Mouse (Mus musculus): ENCODE results near the gene Igfbpl1.

The Igfbpl1 gene

DNA sequence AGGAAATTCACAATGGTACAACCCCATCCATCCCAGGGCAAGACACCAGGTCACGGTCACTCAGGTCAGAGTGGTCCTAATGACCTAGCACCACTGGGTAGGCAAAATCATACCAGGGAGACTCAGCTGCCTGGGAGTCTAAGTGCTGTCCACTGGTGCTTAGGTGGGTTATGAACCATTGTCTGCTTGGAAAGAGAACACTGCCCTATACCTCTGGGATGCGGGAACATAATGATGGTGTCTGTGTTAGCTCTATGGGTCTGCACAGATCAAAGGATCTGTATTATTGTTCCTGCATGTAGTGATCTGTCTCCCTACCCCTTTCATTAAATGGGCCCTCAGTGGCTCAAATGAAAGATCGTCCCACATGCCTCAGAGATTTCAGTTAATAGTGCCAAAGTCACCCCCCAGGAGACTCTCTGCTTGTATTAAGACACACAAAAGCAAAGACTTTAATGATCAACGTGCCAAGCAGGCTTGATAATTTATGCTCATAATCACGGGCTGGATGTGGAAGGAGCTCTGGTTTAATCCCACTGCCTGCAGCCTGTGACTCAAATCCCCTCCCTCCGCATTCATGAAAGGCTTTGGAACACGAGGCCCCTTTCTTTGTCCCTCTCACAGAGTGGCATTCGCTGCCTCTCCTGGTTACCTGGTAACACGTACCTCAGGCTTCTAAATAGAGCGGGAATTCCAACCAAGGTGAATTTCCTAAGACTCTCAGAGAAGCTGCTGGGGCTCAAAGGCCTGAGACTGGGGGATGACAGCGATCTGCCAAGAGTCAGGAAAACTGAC lies 3.7 kb downstream of the Igfbpl1 start:
- no peak for DNase-seq (ENCODE audit: low spot score in 2 of 2)

DNA sequence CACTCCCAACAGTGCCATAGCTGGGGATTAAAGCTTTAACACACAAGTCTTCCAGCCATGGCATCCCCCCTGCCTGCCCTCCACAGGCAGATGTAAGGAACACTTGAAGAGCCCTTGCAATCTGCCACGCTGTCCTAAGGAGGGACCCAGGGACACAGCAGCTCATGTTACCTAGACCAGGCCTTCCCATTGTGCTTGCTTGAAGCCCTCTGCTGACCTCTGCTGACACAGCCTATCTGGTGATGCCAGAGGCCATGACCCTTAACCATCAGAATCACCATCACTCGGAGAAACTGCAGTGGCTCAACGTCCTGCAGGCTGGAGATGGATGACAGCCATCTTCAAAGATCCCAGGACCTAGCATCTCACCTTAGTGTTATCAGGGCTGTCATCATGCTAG lies 4.7 kb downstream of the Igfbpl1 start:
- no peak for DNase-seq (ENCODE audit: low spot score in 2 of 2)

DNA sequence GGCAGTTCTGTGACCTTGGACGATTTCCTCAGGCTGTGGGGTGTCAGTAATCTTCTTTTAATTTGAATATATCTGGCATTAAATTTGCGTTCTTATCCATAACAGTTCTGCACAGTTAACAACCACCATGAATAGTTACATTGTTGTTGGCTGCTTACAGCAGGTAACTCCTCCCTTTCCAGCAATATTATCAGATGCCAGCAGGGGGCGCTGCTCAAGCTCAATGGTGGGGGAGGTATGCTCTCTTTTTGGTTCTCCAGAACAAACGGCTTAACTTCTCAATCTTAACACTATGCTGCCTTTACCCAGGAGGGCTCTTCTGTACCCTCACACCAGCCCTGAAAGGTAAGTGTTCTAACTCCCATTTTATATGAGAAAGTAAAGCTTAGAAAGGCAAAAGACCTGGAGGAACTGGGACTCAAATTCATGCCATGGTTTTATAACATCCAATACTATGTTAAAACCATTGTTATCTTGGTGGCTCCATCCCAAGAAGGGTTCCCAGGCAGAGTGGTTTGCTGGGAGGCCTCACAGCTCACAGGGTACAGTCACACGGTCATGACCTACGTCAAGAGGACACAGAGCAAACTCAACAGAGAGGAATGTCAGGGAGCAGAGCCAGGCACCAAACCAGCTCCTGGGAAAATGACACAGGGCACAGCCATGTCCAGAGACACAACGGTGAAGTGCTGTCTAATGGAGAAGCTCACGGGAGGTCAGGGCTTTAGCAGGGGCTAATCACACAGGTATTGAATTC lies 6.5 kb downstream of the Igfbpl1 start:
- DNase-seq (ENCODE audit: low spot score in 2 of 2), result peak in 1 of 2 experiments; percentile 72

DNA sequence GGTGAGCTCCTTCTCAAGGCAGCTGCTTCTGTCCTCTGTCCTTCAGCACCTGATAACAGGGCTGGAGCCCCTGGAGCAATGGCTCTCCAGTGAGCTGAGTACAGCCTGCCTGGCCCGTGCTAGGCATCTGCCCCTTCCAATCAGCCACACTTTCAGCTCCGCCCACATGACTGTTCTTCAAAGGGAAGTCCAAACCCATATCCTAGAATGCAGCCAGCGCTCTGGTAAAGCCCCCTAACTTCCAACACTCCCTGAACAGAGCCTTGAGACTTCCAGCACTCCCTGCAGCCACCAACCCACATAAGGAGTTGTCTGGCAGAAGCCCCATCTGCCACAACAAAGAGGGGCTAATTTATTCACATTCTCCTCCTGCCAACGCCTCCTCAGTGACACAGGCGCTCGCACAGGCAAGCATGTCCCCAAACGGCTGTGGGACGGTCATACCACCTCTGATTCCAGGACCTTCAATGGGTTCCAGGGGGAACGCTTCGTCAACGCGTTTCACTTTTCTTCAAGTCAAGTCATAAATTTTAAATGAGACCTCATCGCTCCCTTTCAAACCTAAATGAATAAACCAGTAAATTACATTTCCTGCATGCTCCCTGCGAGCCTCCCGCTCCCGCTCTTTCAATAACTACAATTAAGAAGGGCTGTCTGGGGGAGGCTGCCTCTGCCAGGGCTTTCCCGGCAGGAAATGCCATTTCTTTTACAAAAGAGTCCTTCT lies 7.4 kb downstream of the Igfbpl1 start:
- DNase-seq (ENCODE audit: low spot score in 2 of 2), result peak; percentile 46 to 62

DNA sequence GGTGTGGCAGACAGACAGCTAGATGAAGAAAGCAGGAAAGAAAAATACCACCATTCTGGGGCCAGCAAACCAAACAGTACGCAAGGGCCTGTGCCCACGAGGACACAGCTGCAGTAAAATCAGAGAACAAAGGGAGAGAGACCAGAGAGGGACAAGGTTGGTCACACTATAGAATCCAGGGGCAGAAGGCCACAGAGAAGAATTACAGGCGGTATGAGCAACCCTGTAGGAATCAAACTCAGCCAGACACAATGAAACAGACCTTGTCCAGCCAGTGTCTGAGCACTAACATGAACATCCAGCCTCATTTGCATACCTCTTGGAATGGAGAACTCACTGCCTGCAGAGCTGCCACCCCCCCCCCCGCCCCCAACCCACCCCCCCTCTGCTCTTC lies 7.9 kb downstream of the Igfbpl1 start:
- no peak for DNase-seq (ENCODE audit: low spot score in 2 of 2)

DNA sequence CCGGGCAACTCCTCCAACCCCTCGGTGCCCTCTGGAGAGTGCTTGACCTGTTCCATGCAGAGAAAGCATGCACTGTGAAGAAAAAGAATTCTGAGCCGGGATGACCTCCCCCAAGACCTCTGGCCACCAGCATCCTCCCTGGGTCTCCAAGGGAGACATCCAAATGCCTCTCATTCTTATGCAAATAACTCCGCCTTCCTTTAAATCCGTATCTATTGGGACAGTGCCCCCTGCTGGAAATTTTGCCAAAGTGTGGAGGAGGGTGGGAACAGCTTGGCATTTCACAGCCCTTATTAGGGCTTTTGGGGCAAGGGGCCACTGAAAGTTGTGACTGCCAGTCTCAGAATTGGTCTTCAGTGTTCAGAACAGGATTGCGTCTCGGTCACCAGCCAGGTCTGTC lies 11.2 kb downstream of the Igfbpl1 start:
- DNase-seq (ENCODE audit: low spot score in 2 of 2), result peak in 1 of 2 experiments; percentile 44

DNA sequence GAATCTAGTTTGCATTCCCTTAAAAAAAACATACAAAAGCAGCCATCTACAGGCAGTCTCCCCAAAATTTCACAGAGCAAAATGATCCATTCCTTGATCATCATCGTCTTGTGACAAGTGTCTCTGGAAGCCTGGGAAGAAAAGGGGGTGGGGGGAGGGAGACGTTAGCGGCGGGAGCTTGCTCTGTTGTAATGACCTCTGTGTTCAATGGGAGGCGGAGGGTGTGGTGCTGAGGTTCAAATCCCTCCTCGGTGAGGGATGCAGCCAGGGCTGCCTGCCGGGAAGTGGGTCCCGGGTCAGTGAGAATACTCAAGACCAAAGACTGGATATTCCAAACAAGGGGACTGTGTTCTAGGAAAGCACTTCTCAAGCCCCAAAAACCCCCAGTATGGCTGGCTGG lies 15.5 kb downstream of the Igfbpl1 start:
- DNase-seq (ENCODE audit: low spot score in 2 of 2), result no peak

DNA sequence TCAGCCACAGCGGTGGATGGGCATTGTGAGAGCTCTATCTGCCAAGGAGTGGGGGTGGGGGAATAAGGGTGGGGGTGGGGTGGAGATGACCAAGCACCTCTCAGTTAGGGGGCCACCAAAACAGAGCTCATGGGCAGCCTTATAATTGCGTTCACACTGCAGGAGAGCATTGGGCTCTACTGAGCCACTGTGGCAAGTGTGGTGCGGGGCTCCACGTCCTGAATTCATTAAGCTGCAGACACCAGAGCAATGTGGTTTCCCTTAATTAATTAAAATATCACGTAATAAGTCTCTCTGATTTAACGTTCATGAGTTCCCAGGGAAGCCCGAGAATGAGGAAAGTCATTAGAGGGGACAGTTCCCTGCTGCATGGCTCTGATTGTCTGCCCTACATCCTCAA lies 18.7 kb downstream of the Igfbpl1 start:
- no peak for DNase-seq (ENCODE audit: low spot score in 2 of 2)

DNA sequence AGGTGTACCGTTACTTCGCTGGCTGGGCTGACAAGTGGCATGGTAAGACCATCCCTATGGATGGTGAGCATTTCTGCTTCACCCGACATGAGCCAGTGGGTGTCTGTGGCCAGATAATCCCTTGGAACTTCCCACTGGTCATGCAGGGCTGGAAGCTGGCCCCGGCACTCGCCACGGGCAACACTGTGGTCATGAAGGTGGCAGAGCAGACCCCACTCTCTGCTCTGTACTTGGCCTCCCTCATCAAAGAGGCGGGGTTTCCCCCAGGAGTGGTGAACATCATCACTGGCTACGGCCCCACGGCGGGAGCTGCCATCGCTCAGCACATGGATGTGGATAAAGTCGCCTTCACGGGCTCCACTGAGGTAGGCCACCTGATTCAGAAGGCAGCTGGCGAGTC lies 23.8 kb downstream of the Igfbpl1 start:
- no peak for DNase-seq (ENCODE audit: low spot score in 2 of 2)

DNA sequence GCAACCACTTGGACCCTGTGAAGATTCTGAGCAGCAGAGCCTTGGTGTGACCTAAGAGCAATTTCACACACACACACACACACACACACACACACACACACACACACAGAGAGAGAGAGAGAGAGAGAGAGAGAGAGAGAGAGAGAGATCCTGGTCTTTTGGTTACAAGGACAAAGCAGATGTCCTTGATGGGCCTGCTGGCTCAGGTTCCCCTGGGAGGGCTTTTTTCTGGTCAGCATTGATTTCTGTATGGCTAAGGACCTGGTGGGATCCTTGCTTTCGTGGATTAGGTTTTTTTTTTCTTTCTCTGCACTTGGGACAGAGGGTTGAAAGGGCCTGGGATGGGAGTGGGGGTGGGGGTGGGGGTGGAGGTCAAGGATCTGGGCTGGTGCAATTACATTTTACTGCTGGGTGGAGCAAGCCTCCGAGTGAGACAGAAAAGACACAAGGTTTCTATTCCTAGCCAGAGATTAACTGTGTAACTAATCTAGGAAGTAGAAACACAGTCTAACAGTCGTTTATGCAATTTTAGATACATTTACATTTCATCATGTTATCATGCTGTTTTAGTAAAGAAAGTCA lies 26.7 kb downstream of the Igfbpl1 start:
- DNase-seq (ENCODE audit: low spot score in 2 of 2), result no peak

DNA sequence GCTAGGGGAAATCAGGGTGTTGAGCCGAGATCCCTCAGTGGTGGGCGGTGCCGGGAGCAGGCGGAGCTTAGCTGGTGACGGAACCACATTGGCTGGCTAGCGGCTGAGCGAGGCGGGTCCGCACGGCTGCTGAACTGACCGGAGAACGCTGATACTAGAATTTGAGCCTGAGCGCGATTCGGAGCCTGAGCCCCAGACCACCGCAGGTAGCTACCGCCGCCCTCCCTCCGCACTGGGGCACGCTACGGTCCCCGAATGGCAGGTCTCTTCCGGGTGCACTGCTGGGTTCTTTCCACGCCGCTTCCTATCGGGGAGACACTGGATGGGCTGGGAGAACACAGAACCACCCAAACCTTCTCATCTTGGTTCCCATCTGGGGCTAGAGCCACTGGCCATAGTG lies 27.8 kb downstream of the Igfbpl1 start, which contains the start of gene Aldh1b1:
TSS of gene Aldh1b1 (plus strand) at position 59 of the 400 bp plus-strand sequence.
- peak; percentile 47 to 73 for DNase-seq (ENCODE audit: low spot score in 2 of 2)

DNA sequence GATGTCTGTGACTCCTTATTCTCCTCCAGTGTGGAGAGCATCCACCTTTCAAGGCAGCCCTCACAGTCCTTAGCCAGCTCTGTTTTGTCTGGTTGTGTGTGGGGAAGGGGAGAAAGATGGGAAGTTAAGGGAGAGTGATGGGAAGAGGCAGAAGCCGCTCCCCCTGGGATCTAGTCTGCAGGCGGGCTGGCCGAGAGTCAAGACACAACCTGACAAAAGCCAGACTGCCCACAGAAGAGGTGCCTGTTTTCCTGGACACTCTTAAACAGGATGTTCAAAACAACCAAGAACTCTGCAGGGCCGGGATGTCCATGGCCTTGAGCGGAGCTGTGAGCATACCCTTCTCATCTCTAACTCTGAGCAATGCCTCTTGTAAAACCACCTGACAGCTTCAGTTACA lies 30.0 kb downstream of the Igfbpl1 start:
- no peak for DNase-seq (ENCODE audit: low spot score in 2 of 2)

DNA sequence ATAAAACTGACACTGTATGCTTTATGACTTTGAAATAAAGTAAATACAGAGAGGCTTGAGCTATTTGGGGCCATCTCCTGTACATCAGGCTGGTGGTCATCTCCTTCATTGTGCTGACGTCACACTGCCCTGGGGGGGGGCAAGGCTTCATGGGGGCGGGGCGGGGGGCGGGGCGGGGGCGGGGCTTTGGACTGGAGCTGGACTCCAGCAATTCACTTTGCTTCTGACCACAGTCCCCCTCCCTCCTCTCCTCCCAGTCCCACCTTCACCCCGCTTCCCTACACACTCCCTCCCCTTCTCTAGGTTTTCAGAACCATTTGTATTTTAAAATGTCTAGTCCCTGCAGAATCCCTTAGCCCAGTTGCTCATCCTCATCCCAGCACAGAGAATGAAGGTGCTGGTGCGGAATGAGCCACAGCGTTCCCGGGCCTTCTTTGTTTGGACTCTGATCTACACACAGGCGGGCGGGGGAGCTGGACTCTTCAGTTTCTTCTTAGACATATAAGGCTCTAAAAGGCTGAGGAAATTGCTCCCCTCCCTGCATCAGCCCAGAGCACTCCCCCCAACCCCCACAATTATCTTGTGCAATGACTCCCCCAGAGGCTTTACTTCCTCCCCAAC lies 31.4 kb downstream of the Igfbpl1 start:
- DNase-seq (ENCODE audit: low spot score in 2 of 2), result no peak

DNA sequence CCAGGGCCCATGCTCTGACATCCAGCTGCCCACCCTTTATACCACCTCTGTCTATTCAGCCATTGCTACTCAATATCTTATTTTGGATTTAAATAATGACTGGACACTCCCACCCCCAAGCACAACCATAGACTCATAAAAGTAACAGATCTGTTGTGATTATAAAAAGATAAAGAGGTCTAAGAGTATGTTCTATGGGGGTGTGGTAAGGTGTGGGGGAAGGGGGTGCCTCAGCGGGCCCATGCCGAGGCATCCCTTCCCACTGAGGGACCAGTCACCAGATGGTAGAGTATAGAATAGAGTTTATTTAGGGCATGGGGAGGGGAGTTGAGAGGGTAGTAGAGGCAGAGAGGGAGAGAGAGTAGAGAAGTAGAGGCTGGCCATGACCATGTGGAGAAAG lies 36.7 kb downstream of the Igfbpl1 start:
- DNase-seq (ENCODE audit: low spot score in 2 of 2), result no peak

DNA sequence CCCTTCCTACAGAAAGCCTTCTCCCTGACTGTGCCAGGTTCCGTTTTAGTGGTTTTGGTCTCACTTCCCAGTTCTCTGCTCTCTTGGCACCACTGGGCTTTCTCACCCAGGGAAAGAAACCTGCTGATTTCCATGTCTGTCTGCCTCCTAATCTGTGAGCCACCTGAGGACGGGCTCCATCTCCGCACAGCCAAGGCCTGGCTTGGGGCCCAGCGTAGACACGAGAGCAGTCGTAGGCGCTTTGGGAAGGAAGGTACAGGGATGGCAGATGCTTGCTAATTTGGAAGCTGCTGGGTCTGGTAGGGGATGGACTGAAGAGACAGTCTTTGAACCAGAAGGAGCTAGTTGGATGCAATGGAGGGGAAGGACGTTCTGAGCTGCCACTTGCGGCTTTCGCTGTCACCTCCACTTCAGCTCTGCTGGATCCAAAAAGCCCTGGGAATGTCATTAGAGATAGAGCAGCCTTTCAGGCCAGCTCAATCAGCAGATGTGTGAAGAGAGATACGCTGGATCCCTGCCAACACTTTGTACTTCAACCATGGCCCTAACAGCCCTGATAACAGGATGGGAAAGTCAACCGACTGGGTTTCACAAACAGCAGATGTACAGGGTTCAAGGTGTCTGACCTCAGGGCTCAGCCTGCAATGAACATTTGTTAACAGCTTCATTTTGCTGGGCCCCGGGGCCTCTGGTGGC lies 37.3 kb downstream of the Igfbpl1 start:
- peak in 1 of 2 experiments; percentile 54 for DNase-seq (ENCODE audit: low spot score in 2 of 2)

DNA sequence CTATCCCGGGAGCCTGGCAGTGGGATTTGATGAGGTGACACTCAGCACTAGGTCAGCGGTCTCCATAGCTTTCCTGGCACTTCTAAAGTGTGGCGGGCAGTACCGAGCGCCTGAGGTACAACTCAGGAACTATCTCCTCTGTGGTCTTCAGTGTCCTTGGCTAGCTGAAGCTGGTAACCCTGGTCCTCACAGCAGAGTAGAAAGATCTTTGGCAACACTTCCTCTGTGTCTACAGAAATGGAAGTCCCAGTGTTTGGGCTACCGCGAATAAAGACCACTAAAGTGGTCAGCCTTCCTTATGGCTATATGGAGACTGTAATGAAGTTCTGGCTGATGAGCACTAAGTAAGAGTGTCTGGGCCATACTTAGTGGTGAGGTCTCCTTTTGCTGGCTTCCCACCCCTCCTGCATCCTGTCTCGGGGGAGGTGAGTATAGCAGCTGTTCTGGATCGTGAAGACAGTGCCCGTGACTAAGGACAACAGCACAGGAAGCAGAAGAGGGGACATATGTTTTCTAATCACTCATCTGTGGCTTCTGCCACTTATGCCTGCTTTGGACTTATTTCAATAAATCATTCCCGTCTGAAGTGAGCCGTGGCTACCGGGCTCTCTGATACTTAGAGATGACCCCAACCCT lies 38.2 kb downstream of the Igfbpl1 start:
- DNase-seq (ENCODE audit: low spot score in 2 of 2), result no peak

DNA sequence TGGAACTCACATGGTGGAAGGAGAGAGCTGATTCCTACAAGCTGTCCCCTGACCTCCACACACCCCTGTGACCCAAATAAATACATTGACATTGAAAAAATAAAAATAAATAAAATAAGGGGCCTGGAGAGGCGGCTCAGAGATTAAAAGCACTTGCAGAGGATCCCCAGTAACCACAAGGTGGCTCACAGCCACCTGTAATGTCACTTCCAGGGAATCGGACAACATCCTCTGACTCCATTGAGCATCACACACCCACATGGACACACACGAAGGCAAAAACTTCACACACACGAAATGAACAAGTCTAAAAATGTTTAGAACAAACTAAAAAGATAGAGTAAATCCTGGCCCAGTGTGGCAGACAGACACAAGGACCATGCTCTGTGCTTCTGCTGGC lies 40.0 kb downstream of the Igfbpl1 start:
- DNase-seq (ENCODE audit: low spot score in 2 of 2), result no peak

DNA sequence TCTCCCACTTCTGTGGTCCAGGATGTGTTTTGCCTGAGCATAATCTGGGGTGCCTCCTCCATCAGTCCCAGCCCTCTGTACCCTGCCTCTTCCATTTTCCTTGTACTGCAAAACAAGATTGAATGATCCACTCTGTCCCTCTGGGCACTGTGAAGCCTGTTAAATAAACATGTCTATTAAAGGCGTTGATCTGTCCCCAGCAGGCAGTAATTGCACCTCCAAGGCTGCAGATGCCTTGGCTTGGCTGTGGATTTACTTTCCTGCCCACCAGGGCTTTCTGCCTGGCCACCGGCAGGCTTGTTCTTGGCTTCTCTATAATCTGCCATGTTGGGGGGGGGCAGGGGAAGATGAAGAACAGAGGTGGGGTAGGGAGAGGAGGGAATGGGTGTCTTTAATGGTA lies 40.8 kb downstream of the Igfbpl1 start:
- no peak for DNase-seq (ENCODE audit: low spot score in 2 of 2)

DNA sequence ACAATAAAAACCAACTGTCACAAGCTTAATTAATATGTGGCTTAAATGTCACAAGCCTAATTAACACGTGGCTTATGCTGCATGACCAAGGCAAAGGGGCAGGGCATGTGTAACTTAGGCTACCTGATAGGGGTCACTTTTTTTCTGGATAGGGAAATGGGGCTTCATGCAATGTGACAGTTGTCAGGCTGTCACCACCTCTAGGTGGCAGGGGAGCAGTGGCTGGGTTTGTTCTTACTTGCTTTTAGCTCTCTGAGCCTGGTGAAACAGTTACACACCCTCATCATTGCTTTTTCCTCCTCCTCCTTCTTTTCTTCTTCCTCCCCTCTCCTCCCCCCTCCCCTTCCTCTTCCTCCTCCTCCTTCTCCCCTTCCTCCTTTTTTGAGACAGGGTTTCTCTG lies 43.1 kb downstream of the Igfbpl1 start:
- DNase-seq (ENCODE audit: low spot score in 2 of 2), result no peak

DNA sequence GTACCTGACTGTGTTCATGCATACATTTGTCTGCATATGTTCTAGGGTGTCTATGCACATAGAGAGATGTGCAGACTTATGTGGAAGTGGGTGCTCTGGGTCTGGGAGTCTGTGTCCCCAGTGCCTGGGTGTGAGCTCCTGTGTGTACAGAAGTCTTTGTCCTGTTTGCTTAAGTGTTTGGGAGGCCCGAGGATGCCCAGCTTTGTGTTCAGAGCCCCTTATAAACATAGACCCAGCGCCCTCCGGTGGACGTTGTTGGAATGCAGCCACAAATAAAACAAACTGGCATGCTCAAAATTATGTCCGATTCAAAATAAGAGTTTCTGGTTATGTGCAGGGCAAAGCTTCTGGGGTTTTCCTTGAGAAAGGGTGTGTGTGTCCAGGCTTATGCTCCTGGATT lies 55.1 kb downstream of the Igfbpl1 start:
- peak in 1 of 2 experiments; percentile 62 for DNase-seq (ENCODE audit: low spot score in 2 of 2)

DNA sequence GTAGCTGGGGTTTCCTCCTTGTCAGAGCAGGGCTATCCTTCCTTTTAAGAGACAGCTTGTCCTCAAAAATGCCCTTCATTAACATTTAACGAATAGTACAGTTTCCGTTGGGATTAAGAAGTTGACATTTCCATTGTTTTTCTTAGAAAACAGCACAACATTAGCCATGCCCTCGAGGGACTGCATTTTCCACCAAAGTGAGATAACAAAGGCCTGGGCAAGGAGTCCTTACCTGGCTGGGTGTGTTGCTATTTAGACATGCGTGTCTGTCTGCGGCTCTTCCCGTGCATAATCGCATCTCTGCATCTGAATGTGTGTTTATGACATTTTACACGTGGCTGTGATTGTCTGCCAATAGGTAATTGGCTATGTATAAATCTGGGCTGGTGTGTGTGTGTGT lies 55.5 kb downstream of the Igfbpl1 start:
- no peak for DNase-seq (ENCODE audit: low spot score in 2 of 2)

Data from frontal cortex, postnatal 10 days (tissue).